Mouse (Mus musculus) erythroid progenitor cell, adult 5-6 weeks (primary cell): Measurements from ENCODE around the gene Gramd1a. TPM values are rescaled to one million over a fixed set of nuclear protein-coding genes. Genes with fewer than 3 reads are reported as not detected.

Experiments
- ATAC-seq: replicated peaks from 2 replicates; pipeline ENCODE4 v1.8.0; 2016; ENCODE audit warnings: moderate number of reproducible peaks, mild to moderate bottlenecking, moderate TSS enrichment, inconsistent platforms; ENCODE audit not compliant: poor library complexity, low FRiP score, severe bottlenecking
- total RNA-seq, 2 experiments: library from RNA; stranded (forward) in 1 of 2; stranded (reverse) in 1 of 2; fragments of 150-400 nt in 1 of 2; fragments of 186-747, 209-891 nt in 1 of 2; gene quantifications; 2 replicates each; pipeline versions ENCODE4 v1.2.3 to v1.2.4; 2015 to 2017; ENCODE audit warnings: low replicate concordance in 2 of 2

Gene Gramd1a
- total RNA-seq, 2 experiments from 2014 or later, result 29.1 to 38.6 TPM

GRCm38 (mm10) chr7:31125116-31125515 lies 30.6 kb downstream of the Gramd1a start:
- no peak for ATAC-seq

GRCm38 (mm10) chr7:31124381-31124780 lies 31.3 kb downstream of the Gramd1a start:
- ATAC-seq, result no peak

GRCm38 (mm10) chr7:31123697-31124096 lies 32.0 kb downstream of the Gramd1a start:
- no peak for ATAC-seq

GRCm38 (mm10) chr7:31122641-31123631 lies 32.8 kb downstream of the Gramd1a start:
- no peak for ATAC-seq

GRCm38 (mm10) chr7:31119556-31119955 lies 36.1 kb downstream of the Gramd1a start:
- ATAC-seq, result no peak

- ATAC-seq, result no peak
These were observed 37.2 kb downstream of the Gramd1a start for GRCm38 (mm10) chr7:31118486-31118885.

GRCm38 (mm10) chr7:31117465-31117864 lies 38.2 kb downstream of the Gramd1a start:
- no peak for ATAC-seq

GRCm38 (mm10) chr7:31116721-31117145 lies 39.0 kb downstream of the Gramd1a start:
- ATAC-seq, result no peak

- ATAC-seq, result no peak
These were observed 40.1 kb downstream of the Gramd1a start for GRCm38 (mm10) chr7:31115587-31116043.

GRCm38 (mm10) chr7:31115182-31115581 lies 40.5 kb downstream of the Gramd1a start, which contains the start of gene Hpn:
Hpn (minus strand) TSS chr7:31115290.
- ATAC-seq, result no peak

GRCm38 (mm10) chr7:31114646-31115045 lies 41.0 kb downstream of the Gramd1a start:
- no peak for ATAC-seq

GRCm38 (mm10) chr7:31113800-31114199 lies 41.9 kb downstream of the Gramd1a start:
- no peak for ATAC-seq

- ATAC-seq, result no peak
These were observed 43.7 kb downstream of the Gramd1a start for GRCm38 (mm10) chr7:31112036-31112435.

GRCm38 (mm10) chr7:31110861-31111385 lies 44.8 kb downstream of the Gramd1a start:
- no peak for ATAC-seq

GRCm38 (mm10) chr7:31109796-31110195 lies 45.9 kb downstream of the Gramd1a start:
- ATAC-seq, result no peak

- no peak for ATAC-seq
These were observed 46.6 kb downstream of the Gramd1a start for GRCm38 (mm10) chr7:31109091-31109490.

- no peak for ATAC-seq
These were observed 47.9 kb downstream of the Gramd1a start for GRCm38 (mm10) chr7:31107781-31108180.

GRCm38 (mm10) chr7:31106166-31106565 lies 49.5 kb downstream of the Gramd1a start:
- no peak for ATAC-seq

GRCm38 (mm10) chr7:31105061-31105768 lies 50.5 kb downstream of the Gramd1a start:
- ATAC-seq, result no peak

GRCm38 (mm10) chr7:31100786-31101185 lies 54.9 kb downstream of the Gramd1a start:
- no peak for ATAC-seq
